Mouse (Mus musculus) thymus, postnatal 4 days (tissue): ENCODE measurements around the gene Olfr1412.

ENCODE experiments used
- DNase-seq: peaks from one replicate; pipeline ENCODE4 v3.0.0; 2021

Olfr1412 gene

GRCm38 (mm10) chr1:92585479-92585878, at the start of gene Olfr1412:
Gene Olfr1412, plus strand, starts transcription at chr1:92585779.
- DNase-seq = no peak

GRCm38 (mm10) chr1:92536972-92537371, 48.6 kb upstream of the Olfr1412 start:
- DNase-seq = no peak

- DNase-seq = no peak
Observed at GRCm38 (mm10) chr1:92539071-92539470, 46.5 kb upstream of the Olfr1412 start.

DNA sequence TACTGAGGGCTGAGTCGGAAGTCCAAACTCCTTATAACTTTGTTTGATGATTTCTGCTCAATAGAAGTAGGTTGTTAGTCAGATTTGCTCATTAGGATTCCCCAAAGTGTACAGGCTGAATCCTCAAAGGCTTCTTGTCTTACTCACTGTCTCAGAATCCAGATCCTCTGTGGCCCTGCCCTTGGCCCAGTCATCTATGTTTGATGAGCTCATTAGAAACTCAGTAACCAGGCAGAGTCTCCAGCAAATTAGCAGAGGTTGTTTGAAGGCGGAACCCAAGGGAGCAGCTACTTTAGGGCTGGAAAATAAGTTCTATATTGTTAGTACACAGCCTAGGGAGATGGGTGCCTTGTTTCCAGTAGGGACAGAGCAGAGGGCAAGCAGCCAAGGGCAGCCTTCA, 39.6 kb upstream of the Olfr1412 start:
- no peak for DNase-seq

DNA sequence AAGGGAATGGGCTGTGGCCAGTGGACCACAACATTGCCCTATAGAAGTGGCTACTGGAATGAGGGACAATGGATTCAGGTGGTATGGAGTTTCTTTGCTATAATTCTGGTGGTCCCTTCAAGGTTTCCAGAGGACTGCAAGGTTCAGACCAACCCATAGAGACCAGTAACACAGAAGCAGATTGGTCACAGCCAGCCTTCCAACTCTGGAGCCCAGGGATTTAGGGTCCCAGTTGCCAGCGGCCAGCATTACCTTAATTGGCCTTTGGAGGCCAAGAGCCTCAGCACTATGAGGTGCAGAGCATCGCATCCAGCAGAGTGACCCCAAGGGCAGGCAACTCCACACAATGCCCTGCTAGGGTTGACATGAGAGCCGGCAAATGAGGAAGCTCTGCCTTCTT, 14.6 kb upstream of the Olfr1412 start, which contains the start of gene Olfr1413:
Gene Olfr1413 (plus strand): TSS at position 301 of the 400 bp plus-strand sequence.
- DNase-seq = no peak

GRCm38 (mm10) chr1:92594111-92594510, 8.5 kb downstream of the Olfr1412 start, which contains the start of gene Olfr1411:
Gene Olfr1411, plus strand, starts transcription at chr1:92594411.
- no peak for DNase-seq

DNA sequence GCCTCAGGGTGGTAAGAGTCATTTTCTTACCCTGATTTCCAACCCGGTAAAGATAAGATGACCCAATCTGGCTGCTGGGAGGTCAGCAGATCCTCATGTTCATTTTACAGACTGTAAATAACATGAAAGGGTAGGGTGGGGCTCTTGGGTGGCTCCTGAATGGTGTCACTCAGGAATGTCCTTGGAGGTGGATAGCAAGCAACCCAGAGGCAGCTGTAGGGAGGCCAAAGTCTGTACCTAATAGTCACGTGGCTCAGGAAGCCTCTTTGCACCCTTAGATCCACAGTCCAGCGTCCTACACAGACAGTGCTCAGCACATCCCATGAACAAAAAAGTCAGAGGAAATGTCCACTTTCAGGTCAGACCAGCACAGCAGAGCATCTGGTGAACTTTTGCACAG, 10.4 kb downstream of the Olfr1412 start:
- no peak for DNase-seq

DNA sequence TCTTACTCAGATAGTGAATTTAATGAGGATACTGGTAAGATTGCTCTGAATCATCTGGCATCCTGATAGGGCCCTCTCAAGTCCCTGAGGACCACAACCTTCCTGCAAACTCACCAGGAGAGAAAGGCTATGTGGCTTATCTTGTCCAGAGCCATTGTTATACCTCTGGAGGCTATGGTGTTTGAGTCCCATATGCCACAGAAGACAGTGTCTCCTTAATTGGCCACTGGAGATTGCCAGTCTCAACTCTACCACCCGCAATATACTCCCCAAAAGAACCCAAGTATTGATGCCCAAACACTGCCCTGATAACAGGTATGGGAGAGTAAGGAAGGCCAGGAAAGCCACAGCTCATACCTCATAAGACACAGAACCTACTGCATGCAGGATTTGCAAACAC, 19.9 kb downstream of the Olfr1412 start, which contains the start of gene Olfr1410:
Gene Olfr1410 (plus strand): TSS at position 301 of the 400 bp plus-strand sequence.
- no peak for DNase-seq

DNA sequence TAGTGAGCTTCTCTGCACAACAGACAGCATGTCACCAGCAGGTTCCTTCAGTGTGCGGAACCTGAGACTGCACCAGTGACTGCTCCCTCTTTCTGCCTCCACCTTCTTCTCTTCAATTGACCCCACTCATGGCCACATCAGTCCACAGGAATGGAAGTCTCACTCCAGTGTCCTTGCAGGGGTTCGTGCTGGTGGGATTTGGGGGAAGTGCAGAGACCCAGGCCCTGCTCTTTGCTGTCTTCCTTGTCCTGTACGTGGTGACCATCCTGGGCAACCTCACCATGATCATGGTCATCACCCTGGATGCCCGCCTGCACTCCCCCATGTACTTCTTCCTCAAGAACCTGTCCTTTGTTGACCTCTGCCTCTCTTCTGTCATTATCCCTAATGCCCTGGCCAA, 22.1 kb downstream of the Olfr1412 start:
- no peak for DNase-seq

DNA sequence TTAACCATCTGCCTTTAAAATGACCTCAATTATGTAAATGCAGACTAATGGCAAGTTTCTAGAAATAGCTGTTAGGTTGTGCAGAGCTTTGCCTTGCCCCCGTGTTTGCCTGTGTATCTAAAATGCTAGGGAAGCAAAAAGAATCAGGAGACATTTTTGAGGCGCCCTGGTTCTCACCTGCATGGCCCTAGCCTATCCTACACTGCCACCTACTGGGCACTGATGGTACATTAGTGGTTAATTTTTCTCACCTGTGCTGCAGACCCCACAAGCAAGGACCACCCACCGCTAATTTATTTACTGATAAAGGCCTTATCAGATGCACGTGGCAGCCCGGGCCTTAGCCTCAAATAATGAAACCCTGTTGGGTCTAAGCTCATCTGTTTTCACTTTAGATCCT, 25.4 kb downstream of the Olfr1412 start:
- DNase-seq = peak; percentile 75

DNA sequence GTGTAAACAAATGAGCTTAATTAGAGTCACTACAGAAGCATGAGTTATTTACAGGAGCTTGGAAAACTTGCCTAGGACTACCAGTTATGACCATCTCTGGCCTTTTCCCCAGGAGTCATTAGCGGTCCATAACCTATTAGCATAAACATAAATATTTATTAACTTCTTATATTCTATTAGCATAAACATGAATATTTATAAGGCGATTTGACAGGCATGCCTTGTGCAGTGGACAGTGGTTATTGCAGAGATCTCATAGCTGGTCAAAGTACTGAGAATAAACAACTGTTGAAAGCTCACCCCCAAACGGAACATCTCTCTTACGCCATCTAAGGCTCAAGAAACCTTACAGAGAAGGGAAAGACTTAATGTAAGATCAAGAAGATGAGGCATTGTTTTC, 27.6 kb downstream of the Olfr1412 start:
- DNase-seq = no peak

DNA sequence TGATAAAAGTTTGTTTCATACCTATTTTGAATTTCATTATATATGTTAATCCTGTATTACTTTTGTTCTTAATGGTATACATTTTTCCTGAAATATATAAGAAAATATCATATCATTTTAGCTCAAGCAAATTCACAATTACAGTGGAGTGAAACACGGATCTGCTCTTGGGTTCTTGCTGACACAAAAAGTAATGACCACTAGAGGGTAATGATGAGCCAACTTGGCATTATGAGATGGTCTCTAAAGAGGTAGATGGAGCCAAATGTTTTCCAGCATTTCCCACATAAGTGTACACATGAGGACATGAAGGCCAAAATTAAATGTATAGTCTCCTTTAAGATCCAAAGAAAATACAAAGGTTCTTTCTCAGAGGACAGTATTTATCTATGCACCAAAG, 28.9 kb downstream of the Olfr1412 start:
- no peak for DNase-seq

DNA sequence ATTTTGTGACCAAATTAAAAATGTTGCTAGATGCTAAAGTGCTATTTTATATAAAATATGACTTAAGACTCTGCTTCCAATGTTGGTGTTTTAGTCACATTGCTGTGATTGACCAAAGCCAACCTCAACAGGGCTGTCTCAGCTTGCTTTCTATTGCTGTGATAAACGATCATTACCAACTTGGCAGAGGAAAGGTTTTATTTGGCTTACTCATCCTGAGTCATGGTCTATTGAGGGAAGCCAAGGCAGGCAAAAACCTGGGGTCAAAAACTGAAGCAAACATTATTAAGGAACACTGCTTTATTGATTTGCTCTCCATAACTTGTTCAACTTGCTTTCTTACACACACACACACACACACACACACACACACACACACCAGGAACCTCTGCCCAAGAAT, 30.5 kb downstream of the Olfr1412 start:
- no peak for DNase-seq

- DNase-seq = no peak
Observed at GRCm38 (mm10) chr1:92617488-92617887, 31.9 kb downstream of the Olfr1412 start, which contains the start of gene Olfr12. Gene Olfr12, plus strand, starts transcription at chr1:92617788.

GRCm38 (mm10) chr1:92618360-92618759, 32.8 kb downstream of the Olfr1412 start:
- DNase-seq = no peak

DNA sequence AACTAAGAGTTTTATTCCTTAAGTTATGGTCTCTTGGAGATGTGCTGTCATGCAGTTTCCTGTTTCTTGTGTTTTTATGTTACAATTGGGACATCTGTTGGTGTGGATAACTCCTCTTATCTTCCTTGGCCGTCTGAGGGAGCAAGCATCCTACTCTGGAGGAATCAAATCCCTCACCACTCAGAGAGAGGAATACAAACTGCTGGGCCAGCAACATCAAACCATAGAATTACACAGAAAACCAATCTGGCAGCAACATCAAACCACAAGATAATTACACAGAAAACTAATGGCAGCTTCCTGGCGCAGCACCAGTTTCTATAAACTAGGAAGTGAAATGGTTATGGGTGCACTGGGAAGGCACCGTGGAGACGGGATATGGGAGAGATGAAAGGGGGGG, 42.6 kb downstream of the Olfr1412 start:
- DNase-seq = no peak

GRCm38 (mm10) chr1:92632196-92632595, 46.6 kb downstream of the Olfr1412 start:
- no peak for DNase-seq

GRCm38 (mm10) chr1:92632948-92633347, 47.4 kb downstream of the Olfr1412 start:
- DNase-seq = peak; percentile 22

DNA sequence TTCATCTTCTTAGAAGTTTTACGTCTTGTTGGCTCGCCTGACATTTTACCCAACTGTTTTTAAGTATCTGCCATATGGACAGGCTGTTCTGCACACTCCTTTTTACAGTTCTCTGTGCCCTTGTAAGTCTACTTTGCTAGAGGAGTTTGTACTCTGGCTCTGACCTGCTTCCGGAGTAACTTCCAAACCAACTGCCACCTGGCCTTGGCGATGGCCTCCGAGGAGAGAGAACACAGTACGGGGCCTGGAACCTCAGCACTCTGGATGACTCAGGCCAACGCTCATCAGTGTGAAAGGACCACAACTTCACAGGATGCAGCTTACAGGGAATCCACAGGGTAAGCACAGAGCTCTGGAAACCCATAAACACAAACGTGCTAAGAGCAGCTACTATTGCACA, 48.1 kb downstream of the Olfr1412 start:
- no peak for DNase-seq

- no peak for DNase-seq
Observed at GRCm38 (mm10) chr1:92634569-92634968, 49.0 kb downstream of the Olfr1412 start.

DNA sequence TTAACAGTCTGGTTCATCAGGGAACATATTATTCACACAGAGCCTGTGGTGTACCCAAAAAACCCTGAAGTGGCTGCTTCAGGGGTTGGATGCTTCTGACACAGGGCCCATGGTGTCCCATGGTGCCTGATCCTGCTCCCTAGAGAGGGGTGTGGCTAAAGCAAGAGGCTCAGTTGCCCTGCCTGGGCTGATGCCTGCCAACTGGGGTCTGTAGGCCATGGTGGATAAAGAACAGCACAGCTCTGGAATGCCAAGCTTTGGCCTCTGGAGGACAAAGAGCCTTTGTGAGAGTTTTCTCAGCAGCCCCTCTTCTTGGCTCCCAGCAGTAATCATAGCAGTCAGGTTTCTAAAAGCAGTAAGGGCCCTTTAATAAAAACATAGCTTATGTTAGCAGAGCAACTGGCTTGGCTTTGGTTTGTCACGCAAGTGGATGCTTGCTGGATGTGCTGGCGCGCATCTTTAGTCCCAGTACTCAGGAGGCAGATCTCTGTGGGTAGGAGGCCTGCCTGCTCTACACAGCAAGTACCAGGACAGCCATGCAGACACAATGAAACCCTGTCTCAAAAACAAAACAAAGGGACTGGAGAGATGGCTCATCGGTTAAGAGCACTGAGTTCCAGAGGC, 49.5 kb downstream of the Olfr1412 start:
- DNase-seq = no peak

GRCm38 (mm10) chr1:92636015-92636414, 50.4 kb downstream of the Olfr1412 start:
- DNase-seq = no peak

DNA sequence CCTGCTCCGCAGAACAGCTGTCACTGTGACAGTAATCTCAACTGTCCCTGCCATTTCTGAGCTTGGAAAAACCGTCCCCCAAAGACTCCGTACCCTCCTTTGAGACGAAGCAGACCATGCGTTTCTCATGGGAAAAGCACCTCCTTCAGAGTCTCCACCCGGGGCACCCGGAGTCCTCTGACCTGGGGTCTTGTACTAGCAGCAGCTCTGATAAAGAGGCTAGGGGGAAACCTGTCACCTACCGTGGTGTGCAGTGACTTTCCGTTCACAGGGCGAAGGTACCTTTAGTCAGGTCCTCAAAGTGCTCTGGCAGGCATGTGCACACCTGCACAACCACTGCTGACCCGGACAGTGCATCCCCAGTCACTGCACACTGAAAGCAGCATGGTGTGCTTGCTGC, 51.1 kb downstream of the Olfr1412 start:
- no peak for DNase-seq

DNA sequence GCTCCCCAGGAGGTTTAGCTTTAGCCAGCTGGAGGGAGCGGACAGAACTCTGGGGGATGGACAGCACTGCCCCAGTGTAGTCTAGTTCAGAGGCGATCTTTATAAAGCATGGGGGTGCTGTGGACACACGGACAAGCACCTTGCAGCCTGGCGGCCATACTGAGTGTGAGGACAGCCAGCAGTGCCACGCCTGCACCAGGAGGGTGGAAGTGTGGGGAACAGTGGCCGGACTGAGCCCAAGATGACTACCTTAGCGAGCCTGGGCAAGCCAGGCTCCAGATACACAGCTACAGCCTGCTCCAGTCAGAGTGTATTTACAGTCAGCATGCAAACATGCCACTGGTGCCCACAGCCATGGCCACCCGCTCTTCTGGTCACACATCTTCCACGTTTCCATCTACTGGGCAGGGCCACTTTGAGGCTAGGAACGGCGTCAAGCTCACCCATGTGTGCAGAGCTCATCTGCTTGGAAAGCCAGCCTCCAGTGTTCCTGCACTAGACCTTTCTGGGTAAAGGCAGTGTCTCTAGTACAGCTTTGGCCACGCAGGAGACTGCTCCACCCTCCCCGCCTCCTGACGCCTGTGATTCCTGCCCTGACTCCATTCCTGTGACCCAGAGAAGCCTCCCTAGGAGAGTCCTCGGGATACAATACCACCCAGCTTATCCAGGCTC, 52.1 kb downstream of the Olfr1412 start:
- no peak for DNase-seq

GRCm38 (mm10) chr1:92638181-92638580, 52.6 kb downstream of the Olfr1412 start:
- DNase-seq = no peak
